Mouse (Mus musculus) liver, embryonic 16.5 days (tissue): Measurements from ENCODE around the gene Cyp2e1. TPM values are rescaled to one million over a fixed set of nuclear protein-coding genes. Genes with fewer than 3 reads are reported as not detected.

Experiments
- ATAC-seq: fragments of 200-750 bp; cut with Nextera tagmentation; 2 replicates; pipeline ENCODE4 v1.8.0; 2017; ENCODE audit warnings: low read depth, mild to moderate bottlenecking, moderate number of reproducible peaks, moderate library complexity
- H3K27ac ChIP-seq: fragments of 300-500 bp; sonication (generic); 2 replicates; pipeline ENCODE4 v1.5.1; 2014; ENCODE audit warnings: mild to moderate bottlenecking, low read length
- H3K27me3 ChIP-seq: fragments of 300-500 bp; sonication (generic); 2 replicates; pipeline ENCODE4 v1.6.1; 2014; ENCODE audit warnings: low read depth, low read length, mixed read lengths; ENCODE audit not compliant: control insufficient read depth, insufficient read depth
- H3K36me3 ChIP-seq: fragments of 300-500 bp; sonication (generic); 2 replicates; pipeline ENCODE4 v1.6.1; 2014; ENCODE audit warnings: mild to moderate bottlenecking; ENCODE audit not compliant: control insufficient read depth, insufficient read depth
- H3K4me1 ChIP-seq: fragments of 300-500 bp; sonication (generic); 2 replicates; pipeline ENCODE4 v1.6.1; 2014; ENCODE audit warnings: low read depth, low read length, mixed read lengths; ENCODE audit not compliant: control insufficient read depth
- H3K4me2 ChIP-seq: fragments of 300-500 bp; sonication (generic); 2 replicates; pipeline ENCODE4 v1.6.1; 2014; ENCODE audit warnings: low read depth, low read length, mixed read lengths
- H3K4me3 ChIP-seq: fragments of 300-500 bp; sonication (generic); 2 replicates; pipeline ENCODE4 v1.5.1; 2014; ENCODE audit warnings: low read depth, mild to moderate bottlenecking, low read length
- H3K9ac ChIP-seq: fragments of 300-500 bp; sonication (generic); 2 replicates; pipeline ENCODE4 v1.6.1; 2014; ENCODE audit warnings: low read depth, low read length
- H3K9me3 ChIP-seq: fragments of 300-500 bp; sonication (generic); replicated peaks from 2 replicates; pipeline ENCODE4 v1.6.1; 2016; ENCODE audit warnings: low read length; ENCODE audit not compliant: control insufficient read depth
- WGBS: fragments of 180-500 bp; shearing (Covaris S2); extraction: QIAGEN DNeasy Blood & Tissue Kit; methylation state at CpG from one replicate; pipeline ENCODE4 v1.1.7; 2014; ENCODE audit not compliant: insufficient replicate concordance; 5-methylcytosine and 5-hydroxymethylcytosine counted together
- polyA plus RNA-seq: library from polyadenylated mRNA; unstranded; fragments of >200 nt; fragmentation: Nextera tagmentation; extraction: Ambion mirVana; gene quantifications from 2 replicates; pipeline ENCODE4 v1.2.1, GENCODE M21; 2015

Cyp2e1 gene
- 0.97 and 1.1 TPM in 2 replicates for polyA plus RNA-seq

- no peak within 1 kb of the TSS for H3K4me3 ChIP-seq
These were observed at the start of gene Cyp2e1 for GRCm38 (mm10) chr7:140763447-140764020. Gene Cyp2e1 (plus strand): TSS chr7:140763739.

GRCm38 (mm10) chr7:140717155-140718055 is 46.1 kb upstream of the Cyp2e1 start:
- Histone ChIP-seq H3K4me1 (no peaks in the 10 kb centered on the region), H3K9me3 (no peaks in the 10 kb centered on the region), H3K36me3 (no peaks in the 10 kb centered on the region), H3K4me2 (no peak overlapping the region), H3K9ac (no peak overlapping the region), H3K4me3 (no peak overlapping the region), H3K27ac (no peak overlapping the region), H3K27me3 (no peaks in the 10 kb centered on the region)
- WGBS: 52% methylated on average over 7 of the region's 7 CpGs
- ATAC-seq: no peak

More at GRCm38 (mm10) chr7:140763447-140764020, at the start of gene Cyp2e1:
- WGBS: 60% methylated on average over 7 of the region's 7 CpGs
- Histone ChIP-seq H3K27me3 (no peaks in the 10 kb centered on the region), H3K9me3 (no peaks in the 10 kb centered on the region), H3K27ac (no peak within 1 kb of the TSS), H3K4me1 (no peaks in the 10 kb centered on the region), H3K4me2 (no peak within 1 kb of the TSS), H3K36me3 (no peaks in the 10 kb centered on the region), H3K9ac (no peak within 1 kb of the TSS)
- no peak for ATAC-seq

GRCm38 (mm10) chr7:140721095-140721494 is 42.4 kb upstream of the Cyp2e1 start:
- peak; percentile 51; the same call in 1 of the 2 replicates for ATAC-seq
- Histone ChIP-seq H3K4me3 (no peak overlapping the region), H3K9me3 (no peaks in the 10 kb centered on the region), H3K4me2 (no peak overlapping the region), H3K27ac (no peak overlapping the region), H3K27me3 (no peaks in the 10 kb centered on the region), H3K36me3 (no peaks in the 10 kb centered on the region), H3K9ac (no peak overlapping the region), H3K4me1 (no peaks in the 10 kb centered on the region)
- WGBS: 41% methylated on average over 6 of the region's 6 CpGs

- ATAC-seq: no peak
- Histone ChIP-seq H3K36me3 (no peaks in the 10 kb centered on the region), H3K9me3 (no peaks in the 10 kb centered on the region)
These were observed 38.0 kb upstream of the Cyp2e1 start for GRCm38 (mm10) chr7:140725558-140725957.

GRCm38 (mm10) chr7:140733162-140733561 is 30.4 kb upstream of the Cyp2e1 start:
- no peaks in the 10 kb centered on the region for H3K27me3 ChIP-seq
- H3K9ac ChIP-seq: no peak overlapping the region
- no peaks in the 10 kb centered on the region for H3K36me3 ChIP-seq
- no peak overlapping the region for H3K4me3 ChIP-seq
- no peak overlapping the region for H3K4me2 ChIP-seq
- H3K4me1 ChIP-seq: no peaks in the 10 kb centered on the region
- no peak for ATAC-seq
- 25% methylated on average over 2 of the region's 2 CpGs for WGBS
- no peaks in the 10 kb centered on the region for H3K9me3 ChIP-seq
- H3K27ac ChIP-seq: no peak overlapping the region

More at GRCm38 (mm10) chr7:140725558-140725957, 38.0 kb upstream of the Cyp2e1 start:
- Histone ChIP-seq H3K9ac (no peak overlapping the region), H3K27ac (no peak overlapping the region), H3K4me1 (no peaks in the 10 kb centered on the region), H3K27me3 (no peaks in the 10 kb centered on the region), H3K4me3 (no peak overlapping the region), H3K4me2 (no peak overlapping the region)

- Histone ChIP-seq H3K4me3 (no peak overlapping the region), H3K4me2 (no peak overlapping the region), H3K4me1 (no peaks in the 10 kb centered on the region), H3K9me3 (no peaks in the 10 kb centered on the region), H3K9ac (no peak overlapping the region), H3K27me3 (no peaks in the 10 kb centered on the region), H3K27ac (no peak overlapping the region), H3K36me3 (no peaks in the 10 kb centered on the region)
- ATAC-seq: no peak
- 53% methylated on average over 3 of the region's 3 CpGs for WGBS
These were observed 16.1 kb upstream of the Cyp2e1 start for GRCm38 (mm10) chr7:140747402-140747801.

- no peaks in the 10 kb centered on the region for H3K9me3 ChIP-seq
- H3K4me1 ChIP-seq: no peaks in the 10 kb centered on the region
- no peak overlapping the region for H3K27ac ChIP-seq
- no peak overlapping the region for H3K4me2 ChIP-seq
- no peak overlapping the region for H3K9ac ChIP-seq
- H3K27me3 ChIP-seq: no peaks in the 10 kb centered on the region
- ATAC-seq: no peak
- no peak overlapping the region for H3K4me3 ChIP-seq
- 61% methylated on average over 6 of the region's 6 CpGs for WGBS
- no peaks in the 10 kb centered on the region for H3K36me3 ChIP-seq
These were observed 15.3 kb upstream of the Cyp2e1 start for GRCm38 (mm10) chr7:140748116-140748826.

GRCm38 (mm10) chr7:140748827-140749160 is 14.7 kb upstream of the Cyp2e1 start:
- Histone ChIP-seq H3K27ac (no peak overlapping the region), H3K36me3 (no peaks in the 10 kb centered on the region), H3K4me3 (no peak overlapping the region), H3K27me3 (no peaks in the 10 kb centered on the region), H3K9me3 (no peaks in the 10 kb centered on the region), H3K4me1 (no peaks in the 10 kb centered on the region), H3K9ac (no peak overlapping the region), H3K4me2 (no peak overlapping the region)
- 42% methylated on average over 3 of the region's 3 CpGs for WGBS
- ATAC-seq: no peak

GRCm38 (mm10) chr7:140754556-140754955 is 9.0 kb upstream of the Cyp2e1 start:
- H3K4me3 ChIP-seq: no peak overlapping the region
- no peaks in the 10 kb centered on the region for H3K4me1 ChIP-seq
- no peak overlapping the region for H3K9ac ChIP-seq
- H3K27me3 ChIP-seq: no peaks in the 10 kb centered on the region
- no peaks in the 10 kb centered on the region for H3K9me3 ChIP-seq
- ATAC-seq: no peak
- H3K4me2 ChIP-seq: no peak overlapping the region
- H3K27ac ChIP-seq: no peak overlapping the region
- no peaks in the 10 kb centered on the region for H3K36me3 ChIP-seq
